In the genomic region with DNA sequence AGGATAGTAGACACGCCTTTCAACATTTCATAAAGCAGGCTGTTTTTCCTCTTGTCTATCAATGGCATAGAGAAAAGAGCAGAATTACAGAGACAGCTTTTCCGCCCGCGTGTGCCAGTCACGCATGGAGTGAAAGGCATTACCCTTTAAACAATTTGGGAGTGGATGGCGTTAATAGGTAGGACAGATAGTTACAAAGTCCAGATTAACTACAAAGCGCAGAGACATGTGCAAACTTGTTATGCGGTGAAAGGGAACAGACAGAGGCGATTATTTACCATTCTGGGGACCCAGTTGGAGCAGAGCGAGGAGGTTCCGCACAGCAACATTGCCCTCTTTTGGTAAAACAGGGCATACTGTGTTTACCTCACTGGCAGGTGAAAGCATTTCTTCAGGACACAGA, we compare ENCODE assay signal across 7 mouse cellular contexts.
DNase-seq lines count a peak whose midpoint lies in the region; ATAC-seq and TF ChIP-seq lines count a peak whose summit lies in the region.

No protein-coding gene starts in this region.

- no peak overlapping the region for H3K27ac ChIP-seq in cerebellum, adult 2 months (ENCODE audit: insufficient read depth, low read length)
- no peak overlapping the region for H3K27ac ChIP-seq in intestine, embryonic 16.5 days (ENCODE audit: low read length)

- 2% methylated on average over 11 of the region's 11 CpGs for WGBS in cerebellum, adult 2 months
- 5% methylated on average over 11 of the region's 11 CpGs for WGBS in intestine, embryonic 16.5 days

- TF ChIP-seq POLR2A in cerebellum, adult 2 months (IDR thresholded peaks at IDR 0.05; ENCODE audit: borderline replicate concordance, insufficient read depth, low read length) = no peak

- H3K27me3 ChIP-seq in cerebellum, adult 2 months (ENCODE audit: control insufficient read depth, insufficient read depth, low read length) = no peaks in the 10 kb centered on the region
- no peaks in the 10 kb centered on the region for H3K27me3 ChIP-seq in intestine, embryonic 16.5 days (replicated peaks; ENCODE audit: control insufficient read depth, insufficient read depth, low read length)
- no peaks in the 10 kb centered on the region for H3K27me3 ChIP-seq in splenic B cell, adult 2 months (ENCODE audit: control insufficient read depth, insufficient read depth, low read length, poor library complexity, severe bottlenecking)

- peak; percentile 69; the same call in 1 of the 2 replicates for ATAC-seq in intestine, embryonic 16.5 days
- peak; percentile 92 for ATAC-seq in megakaryocyte-erythroid progenitor cell, adult 5-6 weeks (replicated peaks; ENCODE audit: low FRiP score, low TSS enrichment, poor library complexity, severe bottlenecking)

- H3K36me3 ChIP-seq in intestine, embryonic 16.5 days (ENCODE audit: control insufficient read depth, insufficient read depth, low read length) = no peaks in the 10 kb centered on the region
- H3K36me3 ChIP-seq in splenic B cell, adult 2 months (ENCODE audit: control insufficient read depth, insufficient read depth, low read length, poor library complexity, severe bottlenecking) = no peaks in the 10 kb centered on the region

- H3K9me3 ChIP-seq in intestine, embryonic 16.5 days (ENCODE audit: control insufficient read depth, low read length) = no peaks in the 10 kb centered on the region

- peak; percentile 87 for TF ChIP-seq CTCF in cerebellum, adult 2 months (IDR thresholded peaks at IDR 0.05; ENCODE audit: borderline replicate concordance, insufficient read depth, low read depth, low read length)

- H3K9ac ChIP-seq in intestine, embryonic 16.5 days (ENCODE audit: low read depth, low read length) = peak overlapping the region; percentile 49; the same call in 1 of the 2 replicates

- H3K4me3 ChIP-seq in cerebellum, adult 2 months (replicated peaks; ENCODE audit: insufficient read depth, low read depth, low read length) = peak overlapping the region; percentile 53
- H3K4me3 ChIP-seq in intestine, embryonic 16.5 days (ENCODE audit: low read length) = peak overlapping the region; percentile 41

- intact Hi-C loops in left cerebral cortex, postnatal 10 days (cut with DNase I) = loop anchor here (5.0 to 10.0 kb wide), 5 partner anchors 86 to 1581 kb away; no protein-coding TSS in a partner anchor

- peak overlapping the region; percentile 64 for H3K4me2 ChIP-seq in intestine, embryonic 16.5 days (ENCODE audit: low read depth, low read length)

- DNase-seq in R1 (ENCODE audit: low read depth, low spot score) = peak; percentile 26
- peak; percentile 60 to 66 for DNase-seq in cerebellum, adult 2 months
- peak; percentile 58 for DNase-seq in forelimb bud, embryonic 11.5 days (ENCODE audit: low read depth, low spot score)
- DNase-seq in left cerebral cortex, postnatal 10 days (ENCODE audit: extremely low spot score in 1 of 2, low spot score in 2 of 2) = peak; percentile 30 to 36
- peak; percentile 22 for DNase-seq in splenic B cell, adult 2 months (ENCODE audit: low read depth, low spot score)

- no peaks in the 10 kb centered on the region for H3K4me1 ChIP-seq in cerebellum, adult 2 months (ENCODE audit: control insufficient read depth, insufficient read depth, low read length)
- H3K4me1 ChIP-seq in intestine, embryonic 16.5 days (ENCODE audit: control insufficient read depth, insufficient read depth, low read length) = 0 out of 2 replicates have a peak, but pooled peaks cover 4% of the 10 kb centered on the region
